In the genomic region with DNA sequence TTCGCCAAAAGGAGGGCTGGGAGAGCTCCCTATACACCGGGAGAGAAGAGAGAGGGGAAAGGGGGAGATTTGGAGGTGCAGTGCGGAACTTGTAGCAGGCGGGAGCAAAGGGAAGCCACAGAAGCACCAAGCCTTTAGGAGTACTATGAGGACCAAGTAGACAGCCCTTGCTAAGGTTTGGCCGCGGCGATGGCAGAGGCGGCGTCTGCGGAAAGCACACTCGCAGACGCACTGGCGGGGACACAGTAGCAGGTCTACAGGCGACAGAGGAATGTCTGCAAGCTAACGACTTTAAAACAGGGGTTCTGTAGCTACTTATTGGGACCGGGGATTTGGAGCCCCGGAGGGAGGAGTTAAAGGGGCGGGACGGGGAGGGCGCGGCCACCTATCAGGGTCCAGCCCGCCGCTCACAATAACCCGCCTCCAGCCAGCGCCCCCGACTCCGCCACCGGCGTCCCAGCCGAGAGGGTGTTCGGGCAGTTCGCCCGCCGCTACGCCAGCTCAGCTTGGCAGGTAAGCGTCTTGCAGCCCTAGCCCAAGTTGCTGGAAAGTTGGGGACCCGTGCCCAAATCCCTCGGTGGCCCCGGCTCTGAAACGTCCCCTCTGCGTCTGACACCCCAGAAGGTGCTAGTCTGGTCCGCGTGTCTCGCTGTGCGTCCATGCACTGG, we compare ENCODE assay signal across 8 mouse cellular contexts. TPM values are rescaled to one million over a fixed set of nuclear protein-coding genes. Genes with fewer than 3 reads are reported as not detected.
DNase-seq lines count a peak whose midpoint lies in the region; ATAC-seq and TF ChIP-seq lines count a peak whose summit lies in the region.
"Had no signal": no experiment of that assay in that cellular context is flagged by ENCODE, and none has a peak within 500 bp of the region (broad histone marks: within the 10 kb centered on the region; RNA-seq: fewer than 3 reads in every experiment).

A gene (plus strand): TSS at position 439 of the 668 bp plus-strand sequence.

- H3K9me3 ChIP-seq in intestine, postnatal 0 days (ENCODE audit: control insufficient read depth): no peaks in the 10 kb centered on the region
- no peaks in the 10 kb centered on the region for H3K9me3 ChIP-seq in neural tube, embryonic 14.5 days (ENCODE audit: control insufficient read depth, low read length)

- no peaks in the 10 kb centered on the region for H3K36me3 ChIP-seq in intestine, postnatal 0 days (ENCODE audit: control insufficient read depth, insufficient read depth)
- no peaks in the 10 kb centered on the region for H3K36me3 ChIP-seq in neural tube, embryonic 14.5 days (ENCODE audit: control insufficient read depth, insufficient read depth, low read length)

- H3K27ac ChIP-seq in intestine, postnatal 0 days (ENCODE audit: low read depth, low read length): no peak within 1 kb of the TSS
- no peak within 1 kb of the TSS for H3K27ac ChIP-seq in neural tube, embryonic 14.5 days (ENCODE audit: low read depth, low read length)

- peak within 1 kb of the TSS; percentile 1 for H3K9ac ChIP-seq in intestine, postnatal 0 days (ENCODE audit: low read depth, low read length)
- H3K9ac ChIP-seq in neural tube, embryonic 14.5 days (replicated peaks; ENCODE audit: low read depth, low read length): peak within 1 kb of the TSS; percentile 25; the same call in 1 of the 2 replicates

- peak; percentile 67 for ATAC-seq in activated CD4-positive, CD25-positive, alpha-beta regulatory T cell, adult 4 months
- ATAC-seq in intestine, postnatal 0 days: no peak
- peak; percentile 31; the same call in 1 of the 2 replicates for ATAC-seq in neural tube, embryonic 14.5 days (ENCODE audit: low read depth)

- peaks cover 22% of the 10 kb centered on the region; the same call in 1 of the 2 replicates for H3K27me3 ChIP-seq in intestine, postnatal 0 days (replicated peaks; ENCODE audit: control insufficient read depth, insufficient read depth, low read length)
- H3K27me3 ChIP-seq in neural tube, embryonic 14.5 days (ENCODE audit: control insufficient read depth, insufficient read depth, low read length): peaks cover 16% of the 10 kb centered on the region

- peak; percentile 81 for DNase-seq in embryo, embryonic 11 days
- peak; percentile 81 for DNase-seq in heart, adult 18-20 months
- DNase-seq in lung, adult 2 months: peak; percentile 74
- peak; percentile 70 for DNase-seq in urinary bladder, adult 2 months (ENCODE audit: low spot score)

- peak; percentile 92; the same call in 1 of the 2 replicates for TF ChIP-seq POLR2A in lung, adult 2 months (IDR thresholded peaks at IDR 0.05; ENCODE audit: borderline replicate concordance, extremely low read depth, low read depth, low read length)

- peak within 1 kb of the TSS; percentile 49 for H3K4me3 ChIP-seq in intestine, postnatal 0 days (ENCODE audit: low read depth, low read length)
- peak within 1 kb of the TSS; percentile 87 for H3K4me3 ChIP-seq in lung, adult 2 months (replicated peaks; ENCODE audit: extremely low read depth, low read depth, low read length)
- H3K4me3 ChIP-seq in neural tube, embryonic 14.5 days (ENCODE audit: low read depth, low read length): peak within 1 kb of the TSS; percentile 36

- TF ChIP-seq CTCF in intestine, postnatal 0 days (IDR thresholded peaks at IDR 0.05; ENCODE audit: low read depth): no peak
- TF ChIP-seq CTCF in lung, adult 2 months (IDR thresholded peaks at IDR 0.05; ENCODE audit: insufficient read depth, low read length): no peak

- H3K4me1 ChIP-seq in intestine, postnatal 0 days (replicated peaks; ENCODE audit: control insufficient read depth, insufficient read depth, low read length): 0 out of 2 replicates have a peak, but pooled peaks cover 2% of the 10 kb centered on the region
- H3K4me1 ChIP-seq in lung, adult 2 months (ENCODE audit: control insufficient read depth, insufficient read depth, low read length): peaks cover 26% of the 10 kb centered on the region
- H3K4me1 ChIP-seq in neural tube, embryonic 14.5 days (ENCODE audit: control insufficient read depth, insufficient read depth, low read length): peaks cover 15% of the 10 kb centered on the region

- H3K4me2 ChIP-seq in intestine, postnatal 0 days (replicated peaks; ENCODE audit: low read depth): peak within 1 kb of the TSS; percentile 93
- peak within 1 kb of the TSS; percentile 93 for H3K4me2 ChIP-seq in neural tube, embryonic 14.5 days (ENCODE audit: low read depth, low read length)

- under 1% methylated on average over 45 of the region's 45 CpGs for WGBS in intestine, postnatal 0 days
- WGBS in lung, adult 2 months: under 1% methylated on average over 45 of the region's 45 CpGs
- WGBS in neural tube, embryonic 14.5 days: under 1% methylated on average over 45 of the region's 45 CpGs

RNA-seq across cellular contexts. Expression of the gene that starts here (rescaled TPM):
- 1 to 10 TPM; 1.1 to 2.5 TPM for polyA plus RNA-seq in activated CD4-positive, CD25-positive, alpha-beta regulatory T cell, adult 4 months (2017; shearing (Covaris generic))
- total RNA-seq in heart, adult 18-20 months (2021): 1 to 10 TPM; 5.7 to 6.5 TPM
- polyA plus RNA-seq in intestine, postnatal 0 days (2015; fragmentation: Nextera tagmentation; extraction: Ambion mirVana): 4.6 TPM in 2 replicates
- polyA plus RNA-seq in lung, adult 2 months (2012; rRNA removed): 21.8 and 25.1 TPM in 2 replicates
- polyA plus RNA-seq in neural tube, embryonic 14.5 days (2014; fragmentation: Nextera tagmentation; extraction: Ambion mirVana): 0.52 and 0.73 TPM in 2 replicates
- polyA plus RNA-seq in urinary bladder, adult 2 months (2012; rRNA removed): 20.2 and 22.4 TPM in 2 replicates
- total RNA-seq: left cerebral cortex, postnatal 36 days had no signal

Comparison
In these comparisons a context has a peak if more than half of its experiments do, and no peak if none do; other contexts are left out.
1. Peak in ATAC-seq, H3K4me3 ChIP-seq, H3K9ac ChIP-seq and H3K4me2 ChIP-seq in neural tube, embryonic 14.5 days; RNA of the gene not detected or under 1 TPM.
2. H3K4me3 ChIP-seq: peak in every context shown above with its lines; median percentile 87 in lung, adult 2 months; 49 in intestine, postnatal 0 days; 36 in neural tube, embryonic 14.5 days.